Mouse (Mus musculus) T-helper 1 cell (primary cell): Measurements from ENCODE around the gene Depdc5.
"Not testable (repeated sequence)": the region's sequence is repeated elsewhere in the genome, so short reads cannot be mapped to it uniquely, and the experiment has no call there.

Source experiments
- in situ Hi-C: fragments of 300-600 bp; cut with MboI, MseI; formaldehyde crosslinking; loops from one replicate; pipeline ENCODE4 v1.15.1; 2025; ENCODE audit warnings: high pct_unique_total_duplicates

The Depdc5 gene

DNA sequence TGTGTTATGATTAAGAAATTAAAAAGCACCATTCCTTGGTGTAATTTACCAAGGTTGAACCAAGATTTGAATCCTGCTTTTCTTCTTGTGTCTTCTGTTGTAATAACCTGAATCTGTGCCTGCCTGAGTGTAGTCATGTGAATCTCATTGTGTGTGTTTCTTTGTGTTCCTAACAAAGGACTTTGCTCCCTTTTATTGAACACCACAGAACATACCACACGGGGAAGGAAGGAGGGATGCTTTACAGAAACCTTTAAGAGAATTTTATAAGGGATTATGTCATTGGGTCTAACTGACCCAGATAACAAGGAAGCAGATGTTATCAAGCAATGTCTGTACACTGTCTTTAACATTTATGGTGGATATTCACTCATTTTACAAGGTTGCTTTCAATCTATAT lies 44.0 kb downstream of the Depdc5 start:
- in situ Hi-C loops: no loop called here

DNA sequence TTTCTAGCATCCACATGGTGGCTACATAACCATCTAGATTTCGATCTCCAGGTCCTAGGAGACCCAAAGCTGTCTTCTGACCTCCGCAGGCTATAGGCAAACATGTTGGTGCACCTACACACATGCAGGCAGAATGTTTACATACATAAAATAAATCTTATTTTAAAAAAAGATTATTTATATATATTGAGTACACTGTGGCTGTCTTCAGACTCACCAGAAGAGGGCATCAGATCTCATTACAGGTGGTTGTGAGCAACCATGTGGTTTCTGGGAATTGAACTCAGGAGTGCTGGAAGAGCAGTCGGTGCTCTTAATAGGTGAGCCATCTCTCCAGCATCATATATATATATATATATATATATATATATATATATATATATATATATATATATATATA lies 50.6 kb downstream of the Depdc5 start:
- in situ Hi-C loops: no loop called here

GRCm38 (mm10) chr5:32919281-32919680 lies 55.8 kb downstream of the Depdc5 start:
- in situ Hi-C loops: not testable (repeated sequence)

GRCm38 (mm10) chr5:32922906-32923305 lies 59.4 kb downstream of the Depdc5 start:
- in situ Hi-C loops: no loop called here

DNA sequence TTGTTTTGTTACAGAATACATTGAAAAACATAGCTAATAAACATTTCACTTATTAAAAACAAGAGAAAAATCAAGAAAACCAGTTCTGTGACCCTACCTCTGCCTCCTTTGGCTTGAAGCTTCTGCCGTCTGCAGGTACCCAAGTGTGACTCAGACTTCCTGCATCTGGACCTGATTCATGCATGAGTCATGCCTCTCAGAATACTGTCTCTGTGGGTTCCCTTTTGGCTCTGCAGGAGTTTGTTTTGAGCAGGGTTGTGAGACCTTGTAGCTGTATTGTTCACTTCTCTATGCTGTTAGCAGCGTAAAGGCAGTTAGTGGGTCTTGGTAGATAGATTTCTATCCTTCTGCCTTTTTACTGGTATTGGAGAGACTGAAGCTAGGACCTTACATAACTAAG lies 67.3 kb downstream of the Depdc5 start:
- in situ Hi-C loops: loop anchor here (5.0 kb wide), 1 partner anchor 87 kb away; the partner anchor contains the start of gene Ywhah

DNA sequence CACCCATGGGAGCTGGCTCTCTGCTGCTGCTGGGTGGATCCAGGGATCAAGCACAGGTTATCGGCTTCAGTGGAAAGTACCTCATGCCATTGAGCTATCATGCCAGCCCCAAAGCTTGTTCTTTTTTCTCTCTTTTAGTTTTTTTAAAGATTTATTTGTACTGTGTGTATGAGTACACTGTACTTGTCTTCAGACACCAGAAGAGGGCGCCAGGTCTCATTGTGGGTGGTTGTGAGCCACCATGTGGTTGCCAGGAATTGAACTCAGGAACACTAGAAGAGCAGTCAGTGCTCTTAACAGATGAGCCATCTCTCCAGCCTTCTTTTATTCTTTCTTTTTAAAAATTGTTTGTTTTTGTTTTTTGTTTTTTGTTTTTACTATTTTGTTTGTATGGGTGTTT lies 71.2 kb downstream of the Depdc5 start:
- in situ Hi-C loops: loop anchor here (5.0 kb wide), 1 partner anchor 83 kb away; the partner anchor contains the start of gene Ywhah

DNA sequence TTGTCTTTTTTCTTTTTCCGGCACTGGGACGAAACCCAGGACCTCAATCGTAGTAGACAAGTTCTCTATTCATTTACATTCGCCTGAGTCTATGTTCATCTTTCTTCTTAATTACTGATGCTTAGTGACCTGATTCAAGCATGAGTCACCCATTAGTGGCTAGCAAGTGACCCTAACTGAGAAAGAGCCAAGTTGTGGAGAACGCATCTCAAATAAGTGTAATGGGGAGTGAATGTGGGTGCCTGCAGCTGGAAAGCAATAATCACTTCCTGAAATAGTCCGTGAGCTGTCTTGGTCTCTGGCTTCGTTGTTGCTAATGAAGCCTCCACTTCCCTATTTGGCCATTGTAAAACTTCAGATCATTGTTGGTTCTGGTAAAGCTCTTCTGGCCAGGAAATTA lies 77.1 kb downstream of the Depdc5 start:
- in situ Hi-C loops: no loop called here

- in situ Hi-C loops: no loop called here
Measured at GRCm38 (mm10) chr5:32941209-32941924, 77.9 kb downstream of the Depdc5 start.

- in situ Hi-C loops: no loop called here
Measured at GRCm38 (mm10) chr5:32950077-32950476, 86.6 kb downstream of the Depdc5 start.

- in situ Hi-C loops: no loop called here
Measured at GRCm38 (mm10) chr5:32950702-32951274, 87.3 kb downstream of the Depdc5 start.

- in situ Hi-C loops: no loop called here
Measured at GRCm38 (mm10) chr5:32955716-32956115, 92.2 kb downstream of the Depdc5 start.

DNA sequence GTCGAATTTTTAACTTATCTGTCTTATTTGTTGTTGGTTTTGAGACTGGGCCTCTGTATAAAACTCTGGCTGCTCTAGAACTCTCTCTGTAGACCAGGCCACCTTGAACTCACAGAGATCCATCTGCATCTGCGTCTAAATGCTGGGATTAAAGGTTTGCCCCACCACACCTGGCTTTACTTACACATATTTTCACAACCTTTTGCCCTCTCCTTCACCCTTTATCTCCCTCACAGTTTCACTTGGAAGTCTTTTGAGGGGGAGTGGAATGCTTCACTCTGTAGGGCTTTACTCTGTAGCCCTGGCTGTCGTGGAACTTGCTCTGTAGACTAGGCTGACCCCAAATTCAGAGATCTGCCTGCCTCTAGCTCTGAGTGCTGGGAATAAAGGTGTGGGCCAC lies 98.1 kb downstream of the Depdc5 start:
- in situ Hi-C loops: no loop called here

DNA sequence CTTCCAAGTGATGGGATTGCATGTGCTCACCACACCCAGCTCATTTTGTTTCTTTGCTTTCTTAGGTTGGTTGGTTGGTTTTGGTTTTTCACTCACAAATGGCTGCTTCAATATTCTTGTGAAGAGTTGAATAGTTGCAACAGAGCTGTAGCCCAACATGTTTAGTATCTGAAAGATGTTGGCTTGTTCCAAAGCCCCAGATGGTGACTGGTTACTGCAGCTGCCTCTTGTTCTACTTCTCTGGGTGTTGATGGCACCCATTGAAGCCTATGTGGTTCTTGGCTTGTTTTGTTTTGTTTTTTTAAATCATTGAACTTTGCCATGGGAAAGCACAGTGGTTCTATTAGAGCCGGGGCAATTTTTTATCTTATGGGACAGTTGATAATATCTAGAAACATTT lies 99.1 kb downstream of the Depdc5 start:
- in situ Hi-C loops: no loop called here

DNA sequence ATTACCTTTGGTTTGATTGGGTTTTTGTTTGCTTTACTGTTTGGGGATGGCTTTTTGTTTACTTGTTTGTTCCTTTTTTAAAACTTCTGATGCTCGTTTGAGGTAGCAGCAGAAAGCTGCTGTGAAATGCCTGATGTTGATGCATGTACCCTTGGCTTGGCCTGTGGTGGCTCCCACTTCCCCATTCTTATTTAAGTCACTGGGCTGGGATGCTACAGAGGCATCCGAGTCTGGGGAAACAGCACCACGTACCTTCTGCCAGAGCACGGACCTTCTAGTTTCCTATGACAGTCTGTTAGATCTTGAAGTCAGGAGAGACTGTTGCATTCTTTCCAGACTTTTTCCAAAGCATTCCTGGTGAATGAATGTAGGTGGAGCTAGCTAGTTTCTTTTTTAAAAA lies 113.0 kb downstream of the Depdc5 start:
- in situ Hi-C loops: no loop called here

- in situ Hi-C loops: no loop called here
Measured at GRCm38 (mm10) chr5:32977179-32977578, 113.7 kb downstream of the Depdc5 start.

DNA sequence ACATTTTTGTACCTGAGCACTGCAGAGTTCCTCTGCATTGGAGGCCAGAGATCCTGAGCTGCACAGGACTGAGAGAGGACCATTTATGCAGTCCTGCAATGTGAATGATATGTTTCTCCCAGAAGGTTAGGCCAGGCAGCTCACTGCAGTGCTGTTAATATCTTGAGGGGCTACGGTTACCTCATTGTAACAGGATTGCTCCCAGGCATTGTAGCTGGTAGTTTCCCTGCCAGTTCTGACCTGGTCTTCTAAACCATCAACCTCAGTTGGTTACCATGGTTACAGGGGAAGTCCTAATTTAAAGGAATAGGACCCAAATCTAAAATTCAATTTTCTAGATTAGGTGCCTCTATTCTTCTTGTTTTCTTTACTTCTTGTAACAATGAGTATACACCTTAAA lies 121.9 kb downstream of the Depdc5 start:
- in situ Hi-C loops: no loop called here

DNA sequence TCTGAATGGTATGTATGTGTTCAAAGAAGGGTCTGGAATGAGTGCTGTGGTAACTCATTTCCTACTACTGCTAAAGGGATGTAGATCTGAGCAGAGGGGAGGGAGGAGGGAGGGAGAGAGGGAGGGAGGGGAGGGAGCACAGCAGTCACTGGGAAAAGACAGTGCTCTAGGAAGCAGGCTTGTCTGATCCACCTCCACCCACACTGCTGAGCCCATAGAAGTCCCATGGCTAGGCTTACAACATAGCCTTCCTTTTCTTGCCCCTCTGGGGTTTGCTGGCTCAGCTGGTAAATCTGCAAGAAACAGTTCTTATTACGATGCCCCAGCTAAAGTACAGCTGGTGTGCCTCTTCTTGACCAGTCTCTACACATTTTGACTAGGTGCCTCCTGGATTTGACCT lies 124.4 kb downstream of the Depdc5 start:
- in situ Hi-C loops: no loop called here

DNA sequence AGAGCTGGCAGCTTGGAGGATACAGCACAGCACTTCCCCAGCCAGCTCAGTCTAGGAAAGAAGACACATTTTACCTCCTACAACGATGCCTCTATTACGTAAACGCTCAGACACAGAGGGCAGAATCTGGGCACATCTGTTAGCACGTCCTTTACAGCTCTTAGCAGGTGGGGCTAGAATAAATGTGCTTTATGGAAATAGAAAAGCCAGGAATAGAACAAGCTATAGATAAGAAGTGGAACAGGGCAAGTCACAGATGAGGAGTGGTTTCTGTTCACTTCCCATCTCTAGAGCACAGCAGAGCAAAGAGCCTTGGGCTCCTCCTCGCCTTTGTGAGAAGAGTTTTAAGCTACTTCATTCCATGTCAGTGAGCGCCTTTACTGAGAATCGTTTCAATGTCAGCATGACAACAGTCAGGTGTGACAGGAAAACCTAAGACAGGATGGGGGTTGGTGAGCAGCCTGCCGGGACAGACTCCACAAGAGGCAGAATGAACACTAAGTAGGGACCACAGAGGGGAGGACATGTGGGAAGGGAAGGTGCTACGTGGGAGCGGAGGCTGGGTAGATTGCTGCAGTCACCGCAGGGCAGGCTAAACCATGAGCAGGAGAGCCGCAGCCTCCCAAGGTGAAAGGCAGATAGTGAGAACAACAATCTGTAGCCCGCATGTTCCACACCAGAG lies 126.6 kb downstream of the Depdc5 start:
- in situ Hi-C loops: no loop called here

- in situ Hi-C loops: no loop called here
Measured at GRCm38 (mm10) chr5:32991152-32991551, 127.7 kb downstream of the Depdc5 start.

- in situ Hi-C loops: no loop called here
Measured at GRCm38 (mm10) chr5:32994471-32994870, 131.0 kb downstream of the Depdc5 start.

DNA sequence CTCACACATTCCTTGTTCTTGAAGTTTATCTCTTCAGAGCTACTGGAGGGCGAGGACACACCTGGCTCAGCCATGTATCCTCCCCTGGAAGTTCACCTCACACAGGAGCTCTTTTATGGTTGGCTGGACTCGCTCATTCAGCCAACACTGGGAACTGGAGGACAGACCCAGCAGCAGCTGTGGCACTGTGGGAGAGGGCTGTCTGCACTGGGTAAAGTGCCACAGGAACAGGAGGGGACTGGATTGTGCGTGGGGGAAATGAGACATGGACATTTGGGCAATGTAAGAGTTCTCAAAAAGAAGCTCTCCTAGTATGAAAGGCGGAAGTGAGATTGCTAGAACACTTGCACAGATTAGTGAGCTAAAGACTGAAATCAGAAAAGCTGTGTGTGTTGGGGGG lies 132.3 kb downstream of the Depdc5 start:
- in situ Hi-C loops: no loop called here

DNA sequence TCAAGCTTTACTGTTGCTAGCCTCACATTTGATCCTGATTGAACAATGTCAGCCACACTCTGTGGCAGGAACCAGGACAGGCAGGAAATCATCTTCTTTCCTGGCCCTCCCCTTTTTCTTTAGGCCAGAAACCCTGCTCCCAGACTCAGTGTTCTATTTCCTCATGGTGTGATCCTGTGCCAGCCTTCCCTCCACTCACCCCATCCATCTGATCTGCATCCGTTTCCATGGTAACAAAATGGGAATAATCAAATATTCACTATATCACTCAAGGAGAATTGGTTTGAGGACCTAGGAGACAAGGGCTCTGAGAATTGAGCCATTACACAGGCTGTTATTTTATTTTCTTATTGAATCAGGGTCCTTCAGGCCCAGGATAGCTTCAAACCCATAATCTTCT lies 133.1 kb downstream of the Depdc5 start:
- in situ Hi-C loops: no loop called here

DNA sequence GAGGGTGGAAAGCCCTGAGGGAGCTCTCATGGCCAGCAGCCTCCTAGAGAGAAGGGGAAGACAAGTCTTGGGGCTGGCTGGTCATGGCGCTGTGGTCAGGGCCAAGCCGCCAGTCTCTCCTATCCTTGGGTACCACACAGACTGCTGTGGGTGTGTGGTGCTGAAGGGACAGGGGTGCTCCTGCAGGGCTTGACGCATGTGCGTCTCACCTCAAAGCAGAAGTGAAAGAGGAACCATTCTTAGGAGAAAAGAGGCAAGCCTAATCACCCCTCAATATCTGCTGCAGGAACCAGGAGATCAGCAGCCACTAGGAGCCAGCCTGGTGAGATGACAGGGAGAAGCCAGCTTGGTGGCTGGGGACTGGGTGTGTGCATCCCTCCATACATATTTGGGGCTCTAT lies 134.2 kb downstream of the Depdc5 start:
- in situ Hi-C loops: no loop called here
